Mouse (Mus musculus): ENCODE data around the gene Mecom.

- TF ChIP-seq TAL1 (IDR thresholded peaks at IDR 0.05; ENCODE audit: low read length) (no peak), GATA1 (IDR thresholded peaks at IDR 0.05; ENCODE audit: low read length) (no peak)
These were observed 49.5 kb downstream of the Mecom start for GRCm38 (mm10) chr3:30498202-30498828.
